Mouse (Mus musculus): ENCODE results near the gene Rasgef1b. TPM values are rescaled to one million over a fixed set of nuclear protein-coding genes. Genes with fewer than 3 reads are reported as not detected.

Gene Rasgef1b
- polyA plus RNA-seq (2015; fragmentation: Illumina TruSeq; extraction: RNeasy Lipid Tissue Mini Kit (QIAGEN cat#74804); ENCODE audit: insufficient read depth, low replicate concordance): 79.3 TPM

DNA sequence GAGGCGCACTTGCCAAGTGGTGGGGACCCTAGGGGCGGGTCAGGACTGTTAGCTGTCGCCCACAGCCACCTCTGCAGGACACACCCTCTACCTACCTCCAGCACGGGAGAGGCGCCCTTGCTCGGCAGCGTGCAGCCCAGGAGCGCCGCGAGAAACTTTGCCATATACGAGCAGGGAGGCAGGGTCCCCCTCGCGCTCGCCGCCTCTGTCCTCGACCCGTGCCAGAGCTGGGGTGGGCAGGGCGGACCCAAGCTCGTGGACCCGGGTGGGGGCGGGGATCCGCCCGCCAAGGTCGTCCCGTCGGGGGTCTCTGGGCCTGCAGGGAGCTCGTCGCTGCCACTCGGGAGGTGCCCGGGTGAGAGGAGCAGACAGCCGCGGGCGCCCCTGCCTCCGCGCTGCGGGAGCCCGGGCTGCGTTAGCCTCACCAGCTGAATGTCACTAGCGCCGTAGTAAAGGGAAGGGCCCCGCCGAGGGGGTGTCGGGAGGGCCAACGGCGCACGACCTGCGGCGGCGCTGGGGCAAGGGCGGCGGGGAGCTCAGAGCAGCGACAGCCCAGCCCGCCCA is at the start of gene Rasgef1b:
TSS of gene Rasgef1b (minus strand) at position 417 of the 564 bp plus-strand sequence.

Other genes with a start within 250 kb of the Rasgef1b start
- not detected for gene Vamp9, start 177.2 kb upstream of the Rasgef1b start, polyA plus RNA-seq (2015; fragmentation: Illumina TruSeq; extraction: RNeasy Lipid Tissue Mini Kit (QIAGEN cat#74804); ENCODE audit: insufficient read depth, low replicate concordance)
- gene Hnrnpd, start 249.9 kb upstream of the Rasgef1b start, polyA plus RNA-seq (2015; fragmentation: Illumina TruSeq; extraction: RNeasy Lipid Tissue Mini Kit (QIAGEN cat#74804); ENCODE audit: insufficient read depth, low replicate concordance): 522 TPM
- gene 4930524J08Rik, start 250.0 kb upstream of the Rasgef1b start, polyA plus RNA-seq (2015; fragmentation: Illumina TruSeq; extraction: RNeasy Lipid Tissue Mini Kit (QIAGEN cat#74804); ENCODE audit: insufficient read depth, low replicate concordance): not detected

Data from spleen, adult 10 weeks (tissue).